Mouse (Mus musculus) urinary bladder, postnatal 25 days (tissue): ENCODE measurements around the gene Tmem30a.

Experiments used
- DNase-seq: peaks from one replicate; pipeline ENCODE4 v3.0.0; 2022; ENCODE audit warnings: low spot score

Gene Tmem30a

DNA sequence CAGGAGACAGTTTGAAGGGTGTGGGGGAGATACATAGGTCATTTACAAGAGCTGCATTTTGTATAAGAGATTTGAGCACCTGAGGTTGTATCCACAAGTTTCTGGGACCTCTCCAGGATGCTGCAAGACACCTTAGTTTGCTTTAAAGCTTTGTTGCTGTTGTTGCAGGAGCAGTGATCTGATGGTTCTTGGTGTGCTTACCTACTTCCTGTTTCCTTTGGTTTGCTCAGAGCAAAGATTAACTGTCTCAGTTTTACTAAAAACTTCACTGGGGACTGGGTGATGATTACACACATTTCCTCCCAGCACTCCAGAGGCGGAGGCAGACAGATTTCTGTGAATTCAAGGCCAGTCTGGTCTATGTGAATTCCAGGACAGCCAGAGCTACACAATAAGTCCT is 1.8 kb upstream of the Tmem30a start:
- no peak for DNase-seq

- no peak for DNase-seq
These were observed 7.6 kb downstream of the Tmem30a start for GRCm38 (mm10) chr9:79785794-79786085.

- no peak for DNase-seq
These were observed 8.1 kb downstream of the Tmem30a start for GRCm38 (mm10) chr9:79784934-79785793.

- DNase-seq, result no peak
These were observed 8.9 kb downstream of the Tmem30a start for GRCm38 (mm10) chr9:79784439-79784838.

- no peak for DNase-seq
These were observed 14.0 kb downstream of the Tmem30a start for GRCm38 (mm10) chr9:79779354-79779753.

GRCm38 (mm10) chr9:79766991-79767545 is 26.2 kb downstream of the Tmem30a start:
- DNase-seq, result no peak

DNA sequence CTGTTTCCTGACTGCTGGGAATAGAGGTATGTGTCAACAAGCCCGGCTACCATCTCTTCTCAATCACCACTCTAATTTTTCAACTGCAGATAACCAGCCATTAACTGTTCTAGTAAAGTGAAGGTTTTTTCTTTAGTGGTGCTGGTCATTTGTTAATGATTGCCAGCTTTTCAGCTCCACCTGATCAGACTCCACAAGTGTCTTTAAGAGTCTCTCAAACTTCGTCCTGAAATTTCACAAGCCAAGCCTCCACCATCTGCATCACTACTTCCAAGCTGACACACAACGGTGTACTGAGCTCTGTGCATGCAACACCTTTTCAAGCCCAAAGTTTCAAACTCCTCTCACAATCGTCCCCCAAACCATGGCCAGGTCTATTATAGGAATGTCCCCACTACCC is 28.0 kb downstream of the Tmem30a start:
- DNase-seq, result no peak

DNA sequence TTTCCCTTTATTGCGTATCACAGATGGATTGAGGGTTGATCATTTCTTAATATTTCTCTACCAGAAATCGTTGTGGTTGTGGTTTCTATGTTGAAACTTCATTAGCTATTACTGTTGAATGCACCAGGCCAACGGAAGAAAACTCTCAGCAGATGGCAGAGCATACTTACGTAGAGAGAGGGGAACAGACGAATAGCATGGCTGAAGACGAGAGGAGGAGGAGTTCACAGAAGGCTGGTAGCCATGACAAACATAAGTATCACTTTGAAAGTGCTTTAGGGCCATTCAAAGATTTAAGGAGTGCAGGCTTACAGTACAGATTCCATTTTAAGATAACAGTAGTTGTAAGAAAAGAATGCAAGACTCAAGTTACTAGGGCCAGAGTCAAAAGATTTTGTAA is 30.8 kb downstream of the Tmem30a start:
- DNase-seq, result no peak

GRCm38 (mm10) chr9:79760076-79760475 is 33.2 kb downstream of the Tmem30a start:
- DNase-seq, result no peak

DNA sequence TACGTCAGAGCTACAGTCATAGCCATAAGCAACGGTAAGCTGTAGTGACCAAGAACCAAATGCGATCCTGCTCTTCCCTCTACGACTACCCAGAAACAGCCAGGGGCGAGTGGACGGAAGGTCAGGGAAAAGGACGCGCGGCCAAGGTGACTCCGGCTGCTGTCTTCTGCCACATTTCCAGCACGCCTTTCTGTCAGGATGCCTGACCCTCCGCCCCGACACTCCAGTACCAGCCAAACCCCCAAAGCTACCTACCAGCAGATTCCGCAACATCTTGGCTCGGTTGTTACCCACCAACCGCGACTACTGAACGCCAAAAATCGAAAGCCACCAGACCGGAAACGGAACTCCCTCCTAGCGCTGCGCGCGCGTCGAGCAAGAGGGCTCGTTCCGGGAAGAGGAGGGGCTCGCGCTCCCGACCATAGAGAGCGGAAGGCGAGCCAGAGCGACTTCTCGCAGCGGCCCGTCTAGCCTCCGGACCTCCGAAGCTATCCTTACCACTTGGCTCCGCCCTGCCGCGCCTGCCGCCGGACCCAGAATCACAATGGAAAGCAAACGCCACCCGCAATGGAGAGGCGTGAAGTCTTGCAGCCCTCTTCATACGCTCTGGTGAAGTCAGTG is 33.8 kb downstream of the Tmem30a start, which contains the start of gene Cox7a2:
Cox7a2 (minus strand) TSS at position 494 of the 621 bp plus-strand sequence.
- peak; percentile 91 for DNase-seq

DNA sequence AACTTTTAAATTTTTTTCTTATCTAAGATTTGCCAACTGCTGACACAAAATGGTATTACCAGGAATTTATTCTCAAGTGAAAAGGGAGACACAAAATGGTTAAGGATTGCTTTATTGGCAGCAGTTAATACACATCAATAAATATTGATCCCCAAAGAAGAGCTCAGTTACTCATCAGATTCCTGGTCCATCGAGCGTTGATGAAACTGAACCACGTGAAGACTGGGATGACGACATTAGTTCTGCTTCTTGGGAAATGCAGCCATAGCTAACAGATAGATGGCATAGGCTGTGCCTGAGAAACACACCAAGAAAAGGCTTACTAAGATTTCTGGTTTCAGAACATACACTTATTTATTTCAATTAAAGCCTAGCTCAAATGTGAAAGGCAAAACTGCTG is 38.0 kb downstream of the Tmem30a start:
- no peak for DNase-seq

GRCm38 (mm10) chr9:79751846-79752245 is 41.5 kb downstream of the Tmem30a start:
- no peak for DNase-seq

DNA sequence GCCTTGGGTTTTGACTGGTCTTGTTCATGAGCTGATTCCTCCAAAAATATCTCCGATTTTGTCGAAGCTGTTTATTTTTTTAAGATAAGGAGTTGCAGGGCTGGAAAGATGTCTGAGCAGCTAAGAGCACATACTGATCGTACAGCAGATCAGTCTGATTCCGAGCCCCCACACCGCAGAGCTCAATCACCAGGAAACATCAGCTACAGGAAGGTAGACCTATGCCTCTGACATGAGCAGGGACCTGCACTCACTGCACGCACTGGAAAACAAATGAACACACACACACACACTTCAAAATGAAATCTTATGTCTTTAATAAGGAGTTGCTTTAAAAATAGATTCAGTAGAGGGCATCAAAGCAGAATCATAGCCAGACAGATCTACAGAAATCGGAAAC is 42.6 kb downstream of the Tmem30a start:
- no peak for DNase-seq

GRCm38 (mm10) chr9:79745036-79745435 is 48.3 kb downstream of the Tmem30a start:
- DNase-seq, result no peak

DNA sequence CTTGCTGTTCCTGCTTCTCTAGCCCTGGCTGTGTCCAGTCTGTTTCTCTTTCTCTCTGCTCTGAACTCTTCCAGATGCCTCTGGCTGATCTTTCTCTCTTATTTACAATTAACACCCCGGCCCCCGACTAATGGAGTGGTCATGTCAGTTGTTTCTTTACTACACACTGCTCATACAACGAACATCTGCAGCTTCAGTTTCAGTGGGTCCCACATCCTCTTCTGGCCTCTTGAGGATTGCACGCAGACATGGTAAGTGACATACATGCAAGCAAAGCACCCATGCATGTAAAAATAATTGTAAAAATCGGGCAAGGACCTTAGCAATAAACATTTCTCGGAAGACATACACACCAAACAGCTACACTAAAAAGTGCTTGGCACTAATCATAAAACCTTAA is 57.7 kb downstream of the Tmem30a start:
- DNase-seq, result no peak

DNA sequence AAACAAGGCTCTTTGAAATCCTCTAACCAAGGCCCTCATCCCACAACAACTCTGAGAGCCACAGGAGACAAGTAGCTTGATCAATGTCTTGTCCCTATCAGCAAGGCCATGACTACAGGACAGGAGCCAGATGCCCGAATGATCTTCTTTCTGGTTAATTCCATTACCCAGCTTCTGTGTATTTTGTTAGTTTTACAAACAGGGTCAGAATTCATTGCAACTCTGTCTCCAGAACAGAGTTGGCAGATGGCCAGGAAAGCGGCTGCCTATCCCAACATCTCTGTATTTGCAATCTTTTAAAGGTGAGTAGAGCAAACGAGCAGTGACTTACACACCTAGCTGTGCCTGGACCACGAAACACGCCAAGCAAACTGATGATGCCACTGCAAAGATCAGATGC is 63.0 kb downstream of the Tmem30a start:
- no peak for DNase-seq

DNA sequence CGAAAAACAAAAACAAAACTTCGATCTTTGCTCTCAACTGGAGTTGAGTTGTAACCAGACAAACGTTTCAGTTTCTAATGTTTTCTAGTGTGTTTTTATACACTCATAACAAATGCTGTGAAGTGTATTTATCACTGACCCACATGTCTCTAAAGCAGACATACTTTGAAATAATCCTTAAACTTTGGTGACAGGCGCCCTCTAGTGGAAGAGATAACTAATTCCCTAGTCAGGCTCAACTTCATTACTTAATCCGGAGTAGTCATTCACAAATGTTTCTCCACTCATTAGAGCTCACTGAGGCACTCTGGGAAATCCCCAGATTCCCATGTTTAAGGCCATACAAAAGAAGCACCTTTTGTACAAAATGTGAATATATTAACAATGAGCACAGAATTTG is 70.2 kb downstream of the Tmem30a start:
- no peak for DNase-seq

DNA sequence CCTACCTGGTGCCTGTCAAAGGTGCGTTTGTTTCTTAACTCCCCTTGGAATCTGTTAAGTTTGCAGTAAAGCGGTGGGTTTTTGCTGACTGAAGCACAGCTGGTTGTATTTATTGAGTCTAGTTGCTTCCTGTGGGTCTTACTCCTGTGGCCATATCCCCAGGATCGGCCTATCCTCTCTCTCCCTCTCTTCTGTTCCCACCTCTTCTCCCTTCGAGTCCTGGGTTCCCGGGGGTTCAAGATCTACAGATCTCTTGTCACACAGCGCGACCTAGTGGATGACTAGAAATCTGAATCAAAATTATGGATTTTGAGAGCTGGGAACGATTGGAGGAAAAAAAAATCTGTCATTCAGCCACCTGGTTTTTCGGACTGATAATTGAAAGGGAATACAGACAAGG is 72.3 kb downstream of the Tmem30a start:
- DNase-seq, result peak; percentile 50

GRCm38 (mm10) chr9:79720143-79720542 is 73.2 kb downstream of the Tmem30a start:
- DNase-seq, result no peak

DNA sequence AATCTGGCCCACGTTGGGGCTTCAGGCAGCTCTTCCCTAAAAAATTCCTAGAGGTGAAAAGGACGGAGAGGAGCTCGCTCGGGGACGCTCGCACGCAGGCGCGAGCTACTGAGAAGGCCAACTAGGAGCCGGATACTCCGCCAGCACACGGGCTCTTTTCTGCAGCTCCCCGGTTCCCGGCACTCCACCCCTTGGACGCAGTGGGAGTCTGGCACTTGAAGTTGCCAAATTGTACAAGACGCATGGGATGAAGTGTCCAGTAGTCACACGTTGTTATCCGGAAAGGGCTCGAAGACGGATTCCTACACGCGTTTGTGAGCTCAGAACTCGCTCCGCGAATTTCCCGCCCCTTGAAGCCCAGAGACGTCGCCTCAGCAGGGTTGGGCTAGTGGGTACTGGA is 73.9 kb downstream of the Tmem30a start:
- no peak for DNase-seq
